Mouse (Mus musculus): Measurements from ENCODE around the gene Phka2. TPM values are rescaled to one million over a fixed set of nuclear protein-coding genes. Genes with fewer than 3 reads are reported as not detected.
A peak's percentile ranks its signal among the peaks of the same experiment; 100 is the strongest.

The Phka2 gene
- total RNA-seq, 4 experiments from 2014 or later = 27.5 to 41.3 (median 34.4) TPM

- DNase-seq (ENCODE audit: low spot score in 2 of 2) = no peak
Observed at GRCm38 (mm10) chrX:160598562-160599458, 96.8 kb downstream of the Phka2 start.

GRCm38 (mm10) chrX:160601053-160601452 is 99.1 kb downstream of the Phka2 start:
- no peak for DNase-seq (ENCODE audit: low spot score in 2 of 2)

GRCm38 (mm10) chrX:160602770-160603169 is 100.8 kb downstream of the Phka2 start:
- DNase-seq (ENCODE audit: low spot score in 2 of 2) = no peak

- DNase-seq (ENCODE audit: low spot score in 2 of 2) = no peak
Observed at GRCm38 (mm10) chrX:160603316-160603715, 101.3 kb downstream of the Phka2 start.

- DNase-seq (ENCODE audit: low spot score in 2 of 2) = peak; percentile 22 to 77
Observed at GRCm38 (mm10) chrX:160603981-160604541, 102.1 kb downstream of the Phka2 start.

GRCm38 (mm10) chrX:160609849-160610248 is 107.9 kb downstream of the Phka2 start:
- DNase-seq (ENCODE audit: low spot score in 2 of 2) = no peak

- DNase-seq (ENCODE audit: low spot score in 2 of 2) = no peak
Observed at GRCm38 (mm10) chrX:160610482-160610881, 108.5 kb downstream of the Phka2 start.

- no peak for DNase-seq (ENCODE audit: low spot score in 2 of 2)
Observed at GRCm38 (mm10) chrX:160610882-160611644, 109.1 kb downstream of the Phka2 start.

Other genes starting within 250 kb of the Phka2 start
- gene Adgrg2, start 111.5 kb upstream of the Phka2 start, total RNA-seq (2022) = 1 to 10 TPM in 2 of 4 experiments, under 1 TPM in 2; 0.67 to 1.2 (median 0.95) TPM
- 1 to 10 TPM in 1 of 4 experiments, under 1 TPM in 3; 0.38 to 1.2 (median 0.55) TPM for gene Ppef1, start 233.6 kb downstream of the Phka2 start, total RNA-seq (2022)

All from left cerebral cortex, adult 8-10 months (tissue).